ENCODE assay signal across 9 mouse cellular contexts in the genomic region with DNA sequence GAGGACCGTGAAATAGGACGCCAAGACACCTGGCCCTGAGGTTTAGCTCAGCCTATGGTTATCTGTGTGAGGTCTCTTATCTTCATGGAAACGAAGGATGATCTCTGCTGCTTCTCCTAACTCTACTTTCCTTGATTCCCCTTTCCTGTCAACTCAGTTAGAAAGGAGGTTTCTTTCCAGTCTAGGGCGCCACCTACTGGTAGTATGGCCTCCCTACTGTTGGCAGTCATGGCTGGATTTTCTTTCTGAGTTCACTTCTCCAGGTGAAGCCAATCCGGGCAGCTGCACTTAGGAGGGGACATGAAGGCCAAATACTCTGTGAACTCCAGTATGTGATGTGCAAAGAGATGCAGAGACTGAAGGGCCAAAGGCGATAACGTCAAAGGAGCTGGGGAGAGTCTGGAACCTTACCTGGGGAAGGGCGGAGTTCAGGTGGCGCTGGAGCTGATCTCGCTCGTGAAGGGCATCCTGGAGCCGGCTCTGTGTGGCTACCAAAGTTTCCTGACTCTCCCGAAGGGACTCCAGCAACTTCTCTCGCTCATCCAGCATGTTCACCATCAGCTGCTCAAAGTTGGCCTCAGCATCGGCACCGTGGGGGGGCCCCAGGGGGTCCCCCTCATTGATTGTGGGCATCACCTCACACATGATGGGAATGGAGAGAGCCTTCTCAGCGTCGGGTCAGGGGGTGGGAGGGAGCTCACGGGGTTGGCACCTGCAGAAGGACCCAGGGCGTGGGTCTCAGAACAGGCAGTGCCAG. TPM values are rescaled to one million over a fixed set of nuclear protein-coding genes. Genes with fewer than 3 reads are reported as not detected.
A peak's percentile ranks its signal among the peaks of the same experiment; 100 is the strongest.
DNase-seq lines count a peak whose midpoint lies in the region; ATAC-seq and TF ChIP-seq lines count a peak whose summit lies in the region.
"Had no signal": no experiment of that assay in that cellular context is flagged by ENCODE, and none has a peak within 500 bp of the region (broad histone marks: within the 10 kb centered on the region; RNA-seq: fewer than 3 reads in every experiment).

No protein-coding gene starts in this region.

- H3K9ac ChIP-seq in forebrain, embryonic 14.5 days (ENCODE audit: low read length), result no peak overlapping the region

- no peaks in the 10 kb centered on the region for H3K9me3 ChIP-seq in G1E (replicated peaks)
- no peaks in the 10 kb centered on the region for H3K9me3 ChIP-seq in forebrain, embryonic 14.5 days (replicated peaks; ENCODE audit: control insufficient read depth, low read length)

- H3K36me3 ChIP-seq in G1E (replicated peaks), result no peaks in the 10 kb centered on the region
- H3K36me3 ChIP-seq in forebrain, embryonic 14.5 days (ENCODE audit: control insufficient read depth, insufficient read depth, low read length), result no peaks in the 10 kb centered on the region

- 58% methylated on average over 20 of the region's 20 CpGs for WGBS in forebrain, embryonic 14.5 days

- H3K4me2 ChIP-seq in forebrain, embryonic 14.5 days (ENCODE audit: low read length), result no peak overlapping the region

- TF ChIP-seq CTCF in G1E (IDR thresholded peaks at IDR 0.05; ENCODE audit: low read depth, low read length), result peak; percentile 95

- H3K27ac ChIP-seq in forebrain, embryonic 14.5 days (ENCODE audit: low read depth, low read length), result no peak overlapping the region

- peaks cover 54% of the 10 kb centered on the region for H3K27me3 ChIP-seq in G1E (ENCODE audit: insufficient read depth, low read length)
- H3K27me3 ChIP-seq in forebrain, embryonic 14.5 days (replicated peaks; ENCODE audit: control insufficient read depth, insufficient read depth, low read length), result no peaks in the 10 kb centered on the region

- peaks cover 11% of the 10 kb centered on the region for H3K4me1 ChIP-seq in G1E (ENCODE audit: insufficient read depth, low read depth, low read length)
- H3K4me1 ChIP-seq in forebrain, embryonic 14.5 days (ENCODE audit: control insufficient read depth, insufficient read depth, low read length), result no peaks in the 10 kb centered on the region

- no peak for ATAC-seq in G1E (ENCODE audit: extremely low read depth, insufficient number of reproducible peaks, low FRiP score, poor library complexity, severe bottlenecking)
- ATAC-seq in forebrain, embryonic 14.5 days, result peak; percentile 49; the same call in 1 of the 2 replicates

- no peak overlapping the region for H3K4me3 ChIP-seq in G1E (ENCODE audit: low read depth, low read length)
- no peak overlapping the region for H3K4me3 ChIP-seq in forebrain, embryonic 14.5 days (ENCODE audit: low read depth, low read length)

- peak; percentile 82 for DNase-seq in G1E (ENCODE audit: low spot score)
- DNase-seq in c-Kit-negative CD71-positive TER-119-positive erythroid progenitor cells, embryonic 14.5 days (ENCODE audit: low read depth, low spot score), result peak; percentile 56
- peak; percentile 88 for DNase-seq in forebrain, embryonic 14.5 days (ENCODE audit: low spot score)
- DNase-seq in heart, postnatal 4 days, result peak; percentile 92
- peak; percentile 74 to 87 for DNase-seq in layer of hippocampus, postnatal 14 days (ENCODE audit: low spot score in 2 of 2)
- DNase-seq in lung, postnatal 36 days, result peak; percentile 90
- peak; percentile 94 for DNase-seq in retina, embryonic 14.5 days (ENCODE audit: low spot score)
- DNase-seq in thymus, postnatal 4 days, result peak; percentile 86

RNA-seq across cellular contexts. Expression of a gene that starts 0.7 kb away (rescaled TPM):
- total RNA-seq in G1E (2014; fragmentation: Nextera tagmentation) (not detected in 2 replicates), G1E (2017) (0.05 TPM in 1 of 2 replicates, not detected in the other)
- polyA plus RNA-seq in G1E (2012), result 0.13 and 0.20 TPM in 2 replicates
- 5.0 and 7.8 TPM in 2 replicates for polyA plus RNA-seq in forebrain, embryonic 14.5 days (2014; fragmentation: Nextera tagmentation; extraction: Ambion mirVana)
- 1 to 10 TPM; 7.3 to 9.2 TPM for total RNA-seq in heart, postnatal 4 days (2021)
- total RNA-seq in layer of hippocampus, postnatal 14 days (2021), result 10 to 100 TPM; 82.3 to 86.7 TPM

RNA-seq across cellular contexts. Expression of a gene that starts 29.7 kb away (rescaled TPM):
- total RNA-seq in G1E (2014; fragmentation: Nextera tagmentation), result 65.9 and 81.3 TPM in 2 replicates
- total RNA-seq in G1E (2017), result 84.9 and 94.0 TPM in 2 replicates
- polyA plus RNA-seq in G1E (2012), result 37.8 and 49.1 TPM in 2 replicates
- 150 and 151 TPM in 2 replicates for polyA plus RNA-seq in forebrain, embryonic 14.5 days (2014; fragmentation: Nextera tagmentation; extraction: Ambion mirVana)
- 10 to 100 TPM; 33.8 to 42.5 TPM for total RNA-seq in heart, postnatal 4 days (2021)
- total RNA-seq in layer of hippocampus, postnatal 14 days (2021), result 10 to 100 TPM; 80.0 to 84.3 TPM

RNA-seq across cellular contexts. Expression of a gene that starts 42.3 kb away (rescaled TPM):
- total RNA-seq in G1E (2014; fragmentation: Nextera tagmentation) (not detected in 2 replicates), G1E (2017) (not detected in 2 replicates)
- polyA plus RNA-seq in G1E (2012), result not detected in 2 replicates
- not detected in 2 replicates for polyA plus RNA-seq in forebrain, embryonic 14.5 days (2014; fragmentation: Nextera tagmentation; extraction: Ambion mirVana)
- under 1 TPM; 0.48 to 0.52 TPM for total RNA-seq in heart, postnatal 4 days (2021)
- not detected for total RNA-seq in layer of hippocampus, postnatal 14 days (2021)

RNA-seq across cellular contexts. Expression of a gene that starts 53.7 kb away (rescaled TPM):
- not detected in 2 replicates for total RNA-seq in G1E (2014; fragmentation: Nextera tagmentation)
- total RNA-seq in G1E (2017), result 0.06 and 0.16 TPM in 2 replicates
- polyA plus RNA-seq in G1E (2012), result not detected in 2 replicates
- polyA plus RNA-seq in forebrain, embryonic 14.5 days (2014; fragmentation: Nextera tagmentation; extraction: Ambion mirVana), result not detected in 2 replicates
- total RNA-seq in heart, postnatal 4 days (2021), result not detected
- total RNA-seq in layer of hippocampus, postnatal 14 days (2021), result not detected
- polyA plus RNA-seq: liver, embryonic 16.5 days had no signal

Comparison
In these comparisons a context has a peak if more than half of its experiments do, and no peak if none do; other contexts are left out.
1. RNA of a gene that starts 0.7 kb away (total RNA-seq): 82.3 to 86.7 TPM in layer of hippocampus, postnatal 14 days; 7.3 to 9.2 TPM in heart, postnatal 4 days and 0.05 TPM in G1E; every median in the first group is over 4 times any median in the second.
2. Peak in every context shown above with its lines, with median percentiles within 50 percentile points of each other: DNase-seq.